Mouse (Mus musculus) CH12.LX (cell line): Measurements from ENCODE around the gene Tex14.

ENCODE experiments used
- BHLHE40 ChIP-seq: IDR thresholded peaks from 2 replicates; pipeline ENCODE4 v1.6.1; 2011; ENCODE audit warnings: mild to moderate bottlenecking, low read depth, low read length, improper control_type of control experiment
- EP300 ChIP-seq: IDR thresholded peaks from 2 replicates; pipeline ENCODE4 v1.6.1; 2011; ENCODE audit warnings: low read length, improper control_type of control experiment
- MAZ ChIP-seq: IDR thresholded peaks from 2 replicates; pipeline ENCODE4 v1.6.1; 2012; ENCODE audit warnings: low read depth, mild to moderate bottlenecking, inconsistent platforms, low read length, improper control_type of control experiment, moderate library complexity
- MEF2A ChIP-seq: IDR thresholded peaks from 2 replicates; pipeline ENCODE4 v1.6.1; 2014; ENCODE audit warnings: low read depth, mild to moderate bottlenecking, inconsistent platforms, low read length, improper control_type of control experiment, borderline replicate concordance
- NELFE ChIP-seq: IDR thresholded peaks from 2 replicates; pipeline ENCODE4 v1.6.1; 2011; ENCODE audit warnings: low read depth, low read length, improper control_type of control experiment
- POLR2A ChIP-seq: IDR thresholded peaks from 2 replicates; pipeline ENCODE4 v1.6.1; 2011; ENCODE audit warnings: low read depth, mild to moderate bottlenecking, improper control_type of control experiment, low read length
- SMC3 ChIP-seq: IDR thresholded peaks from 2 replicates; pipeline ENCODE4 v1.6.1; 2011; ENCODE audit warnings: low read depth, low read length, improper control_type of control experiment
- ZMIZ1 ChIP-seq: IDR thresholded peaks from 2 replicates; pipeline ENCODE4 v1.6.1; 2012; ENCODE audit warnings: low read depth, mild to moderate bottlenecking, inconsistent platforms, low read length, improper control_type of control experiment

DNA sequence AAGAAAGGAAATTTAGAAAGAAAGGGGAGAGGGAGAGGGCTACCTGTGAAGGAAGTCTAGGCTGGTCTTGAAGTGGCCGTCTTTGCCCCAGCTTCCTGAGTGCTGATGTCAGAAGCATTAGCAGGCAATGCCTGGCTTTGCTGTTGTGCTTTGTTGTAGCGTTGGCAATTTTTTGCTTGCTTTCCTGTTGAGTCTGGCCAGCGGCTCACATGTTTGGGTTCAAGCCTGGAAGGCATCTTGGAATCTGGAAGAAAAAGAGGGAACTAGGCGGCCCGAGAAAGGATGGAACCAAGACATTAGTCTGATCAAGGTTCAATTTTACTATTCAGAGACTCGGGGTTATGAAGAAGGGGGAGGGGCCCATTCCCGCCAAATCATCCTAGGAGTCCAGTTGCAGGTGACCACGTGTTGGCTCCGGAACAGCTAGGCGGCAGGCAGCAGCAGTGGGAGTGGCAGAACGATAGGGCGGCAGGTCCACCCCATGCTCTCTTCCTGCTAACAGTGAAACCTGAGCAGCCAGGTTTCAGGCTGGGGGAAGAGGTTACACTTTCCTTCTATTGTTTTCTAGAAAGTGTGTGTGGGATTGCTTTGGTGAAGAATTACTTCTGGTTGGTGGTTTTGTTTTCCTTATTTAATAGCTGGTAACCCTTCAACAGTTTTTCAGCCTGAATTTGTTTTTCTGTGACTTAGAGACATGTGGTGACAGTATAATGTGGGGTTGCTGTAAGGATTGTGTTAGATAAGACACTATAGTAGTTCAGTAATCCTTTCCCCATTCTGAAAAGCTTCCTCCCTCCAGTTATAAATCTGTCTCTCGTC, 48.6 kb downstream of the Tex14 start:
- TF ChIP-seq MEF2A (no peak), ZMIZ1 (no peak), SMC3 (no peak), MAZ (no peak), POLR2A (0 out of 2 replicates have a peak, but pooled peaks have one; percentile 27), NELFE (no peak), BHLHE40 (no peak; the same call in 1 of the 2 replicates), EP300 (no peak)
